Mouse (Mus musculus) spleen, adult 12 weeks (tissue): ENCODE data around the gene Rbfox3.

ENCODE experiments used
- DNase-seq: peaks from one replicate; pipeline ENCODE4 v3.0.0; 2022; ENCODE audit warnings: low spot score

Gene Rbfox3

DNA sequence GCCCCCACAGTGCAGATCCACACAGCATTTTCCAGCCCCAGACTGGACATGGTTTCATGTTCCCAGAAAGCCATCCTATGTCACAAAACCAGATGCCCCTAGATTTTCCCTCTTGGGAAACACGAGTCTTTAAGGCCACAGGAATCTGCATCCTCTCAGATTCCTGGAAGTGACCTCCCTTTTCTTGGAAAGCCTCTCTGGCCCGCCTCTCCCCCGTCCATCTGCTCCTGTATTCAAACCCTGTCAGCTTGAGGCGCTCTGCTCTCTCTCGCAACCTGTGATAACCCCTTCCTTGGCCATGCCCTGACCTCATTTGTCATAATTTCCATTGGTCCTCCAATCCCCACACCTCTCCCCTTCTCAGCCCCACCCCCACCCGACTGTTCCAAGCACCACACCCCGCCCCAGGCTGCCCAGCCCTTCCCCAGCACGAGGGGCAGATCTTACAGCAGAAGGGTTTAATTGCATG is 183.3 kb downstream of the Rbfox3 start:
- no peak for DNase-seq

DNA sequence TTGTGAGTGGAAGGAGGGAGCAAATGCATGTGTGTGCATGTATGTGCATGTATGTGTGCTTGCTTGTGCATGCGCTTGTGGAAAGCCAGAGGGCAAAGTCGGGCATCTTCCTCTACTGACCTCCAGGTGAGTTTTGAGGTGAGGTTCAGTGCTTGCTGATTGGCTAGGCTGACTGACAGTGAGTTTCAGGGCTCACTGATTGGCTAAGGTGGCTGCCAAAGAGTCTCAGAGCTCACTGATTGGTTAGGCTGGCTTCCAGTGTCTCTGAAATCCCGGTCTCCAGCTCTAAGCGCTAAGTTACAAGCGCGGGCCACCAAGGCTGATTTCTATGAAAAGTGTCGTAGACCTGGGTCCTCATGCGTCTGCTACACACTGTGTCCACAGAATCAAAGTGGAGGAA is 185.0 kb downstream of the Rbfox3 start:
- no peak for DNase-seq

DNA sequence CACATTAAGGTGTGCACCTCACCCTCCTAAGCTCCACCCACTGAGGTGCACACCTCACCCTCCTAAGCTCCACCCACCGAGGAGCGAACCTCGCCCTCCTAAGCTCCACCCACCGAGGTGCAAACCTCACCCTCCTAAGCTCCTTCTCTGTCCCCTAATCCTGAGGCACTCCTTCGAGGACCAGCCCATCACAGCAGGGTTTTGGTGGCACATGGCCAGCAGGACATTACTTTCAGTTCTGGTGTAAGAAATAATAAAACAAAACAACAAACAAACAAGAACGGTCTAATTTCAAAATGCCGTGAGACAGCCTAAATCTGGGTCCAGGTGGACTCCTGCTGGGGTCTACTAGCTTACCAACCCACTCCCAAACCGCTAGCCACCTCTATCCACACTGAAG is 187.0 kb downstream of the Rbfox3 start:
- DNase-seq: no peak

DNA sequence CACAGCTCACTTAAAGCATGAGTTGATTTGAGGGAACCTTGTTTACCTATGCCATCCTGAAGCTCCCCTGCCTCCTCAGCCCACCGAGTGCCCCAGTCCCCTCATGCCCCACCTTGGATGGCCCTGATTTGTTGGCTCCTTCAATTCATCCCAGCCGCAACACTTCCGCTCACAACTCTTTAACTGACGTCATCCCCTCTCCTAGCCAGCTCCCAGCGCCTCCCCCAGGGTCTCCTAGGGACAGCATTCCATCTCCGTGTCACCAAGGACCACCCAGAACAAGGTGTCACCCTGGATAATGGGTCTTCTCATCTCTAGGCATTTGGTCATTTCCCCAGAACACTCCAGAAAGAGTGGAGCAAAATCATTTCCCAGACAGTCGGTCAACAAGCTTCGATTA is 188.2 kb downstream of the Rbfox3 start:
- DNase-seq: no peak

DNA sequence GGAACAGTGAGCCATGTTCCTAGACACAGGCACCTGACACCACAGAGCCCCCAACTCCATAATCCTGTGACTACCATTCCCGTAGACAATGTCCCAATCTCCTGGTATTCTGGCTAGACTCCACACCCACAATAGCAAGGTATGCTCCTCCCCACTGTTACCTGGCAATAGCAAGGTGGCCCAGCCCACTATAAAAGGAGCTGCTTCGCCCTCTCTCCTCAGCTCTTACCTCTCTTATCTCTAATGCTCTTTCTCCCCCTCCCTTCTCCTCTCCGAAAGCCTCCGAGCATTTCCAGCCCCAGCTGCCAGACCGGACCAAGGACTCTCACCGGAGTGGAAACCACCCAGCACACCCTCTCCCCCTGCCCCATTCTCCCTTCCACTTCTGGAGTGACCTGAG is 189.5 kb downstream of the Rbfox3 start:
- no peak for DNase-seq

DNA sequence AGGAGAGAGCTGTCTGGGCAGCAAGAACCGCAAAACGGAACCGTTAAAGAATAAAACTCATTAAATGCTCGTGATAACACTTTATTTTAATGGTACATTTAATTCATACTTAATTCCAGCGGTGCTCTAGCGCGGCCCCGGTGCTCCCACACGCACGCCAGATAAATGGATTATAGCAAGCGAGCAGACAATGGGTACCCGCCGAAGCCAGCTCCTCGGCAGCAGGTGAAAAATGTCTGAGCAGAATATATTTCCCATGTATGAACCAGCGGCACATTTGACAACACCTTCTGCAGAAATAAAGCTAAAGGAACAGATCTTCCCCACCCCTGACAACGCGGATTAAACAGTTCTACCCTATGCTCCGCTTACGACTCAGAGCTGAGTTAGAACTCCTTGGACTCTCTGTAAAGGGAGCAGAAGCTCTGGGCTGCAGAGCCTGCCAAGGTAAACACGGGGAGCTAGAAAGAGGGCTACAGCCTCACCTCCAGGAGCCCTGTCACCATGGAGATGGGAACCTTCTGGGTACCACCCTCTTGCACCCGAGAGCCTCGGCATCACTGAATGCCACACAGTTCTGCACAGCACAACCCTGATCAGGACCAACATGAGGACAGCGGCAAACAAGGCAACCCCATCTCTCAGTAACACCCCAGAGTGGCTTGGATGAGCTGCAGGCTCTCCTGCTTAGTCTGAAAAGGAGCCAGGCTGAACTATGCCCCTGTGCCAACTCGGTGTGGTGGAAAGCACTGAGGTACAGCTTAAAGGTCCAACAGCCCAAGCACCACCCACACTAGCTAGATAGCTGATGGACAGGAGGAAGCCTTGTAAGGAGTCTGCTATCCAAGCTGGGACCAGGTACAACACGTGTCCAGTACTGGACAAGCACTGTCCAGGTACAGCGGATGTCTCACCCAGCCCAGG is 196.5 kb downstream of the Rbfox3 start:
- DNase-seq: no peak

DNA sequence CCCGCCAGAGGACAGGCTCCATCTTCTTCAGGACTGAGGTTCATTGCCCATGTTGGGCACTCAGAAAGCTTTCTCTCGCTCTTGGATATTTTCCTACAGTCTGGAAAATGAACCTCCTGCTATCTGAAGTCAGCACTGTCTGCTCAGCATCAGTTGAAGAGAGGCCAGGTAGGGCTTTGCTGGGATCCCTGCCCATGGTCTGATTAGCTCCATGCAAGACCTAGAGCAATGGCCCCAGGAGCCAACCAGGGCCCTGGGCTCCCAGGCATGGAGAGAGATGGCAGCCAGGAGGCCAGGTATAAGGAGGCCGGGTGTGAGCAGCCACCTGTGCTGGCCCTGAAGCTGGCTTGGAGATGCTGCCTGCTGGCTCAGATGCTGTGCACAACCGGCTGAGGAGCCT is 198.6 kb downstream of the Rbfox3 start:
- no peak for DNase-seq

DNA sequence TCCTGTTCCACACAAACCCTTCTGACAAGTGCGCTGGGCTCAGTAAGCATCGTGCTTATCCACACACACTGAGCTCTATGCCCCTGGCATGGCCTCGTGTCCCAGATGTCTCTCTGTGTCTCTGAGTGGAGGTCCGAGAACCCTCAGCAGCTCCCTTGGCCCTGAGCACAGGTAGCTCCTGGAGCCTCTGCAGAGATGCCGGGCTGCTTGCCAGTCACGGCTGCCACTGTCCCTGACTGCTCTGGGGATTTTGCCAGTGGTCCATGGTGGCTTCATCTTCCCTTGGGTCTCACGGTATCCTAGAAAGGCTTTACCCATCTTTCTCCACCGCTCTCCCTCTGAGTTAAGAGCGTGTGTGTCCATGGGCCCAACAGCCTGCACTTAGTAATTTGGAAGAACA is 199.3 kb downstream of the Rbfox3 start:
- DNase-seq: no peak

DNA sequence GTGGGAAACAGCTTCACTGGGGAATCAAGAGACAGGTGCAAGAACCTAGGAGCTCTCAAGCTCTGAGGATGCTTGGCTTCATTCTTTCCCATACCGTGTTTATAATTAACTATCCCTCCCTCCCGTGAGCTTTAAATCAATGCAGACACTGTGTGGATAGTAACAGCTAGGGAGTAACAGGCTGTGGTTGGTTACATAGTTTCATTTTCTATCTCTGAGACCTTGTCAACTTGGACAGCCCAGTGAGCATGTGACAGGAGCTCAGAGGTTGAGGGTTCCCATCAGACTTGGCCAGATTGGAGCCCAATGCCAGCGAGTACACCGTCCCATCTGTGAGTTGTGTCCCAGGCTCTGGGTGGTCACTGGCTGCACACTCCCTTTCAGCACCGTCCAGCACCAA is 201.4 kb downstream of the Rbfox3 start:
- DNase-seq: no peak

DNA sequence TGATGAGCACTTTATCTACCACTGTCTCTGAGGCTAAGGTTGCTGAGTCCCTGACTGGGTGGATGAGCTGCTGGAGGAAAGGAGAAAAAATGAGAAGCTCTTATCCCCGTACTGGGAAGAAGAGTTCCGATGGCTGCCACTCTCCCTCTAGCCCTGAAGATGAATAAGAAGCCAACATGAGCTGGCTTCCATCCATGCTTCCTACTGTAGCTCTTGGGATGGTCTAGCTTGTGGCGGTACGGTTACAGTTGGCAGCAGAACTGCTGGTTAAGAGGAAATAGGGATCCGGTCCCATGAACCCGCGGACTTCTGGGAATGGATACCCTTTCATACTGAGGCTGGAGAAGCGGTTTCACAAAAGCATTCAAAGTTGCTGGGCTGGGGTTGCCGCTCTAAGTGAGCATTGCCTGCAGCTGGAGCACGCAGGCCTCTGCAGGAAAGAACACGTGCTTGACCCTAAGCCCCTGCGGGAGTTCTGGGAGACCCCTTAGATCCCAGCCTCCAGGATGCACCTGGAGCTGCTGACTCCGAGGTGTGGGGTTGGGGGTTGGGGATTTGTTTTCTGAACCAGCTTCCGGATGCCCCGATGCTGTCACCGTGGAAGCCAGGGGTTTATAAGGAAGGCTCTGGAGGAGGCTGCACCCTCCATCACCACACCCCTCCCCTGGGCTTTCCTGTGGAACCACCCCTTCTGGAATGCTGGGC is 215.0 kb downstream of the Rbfox3 start:
- no peak for DNase-seq

DNA sequence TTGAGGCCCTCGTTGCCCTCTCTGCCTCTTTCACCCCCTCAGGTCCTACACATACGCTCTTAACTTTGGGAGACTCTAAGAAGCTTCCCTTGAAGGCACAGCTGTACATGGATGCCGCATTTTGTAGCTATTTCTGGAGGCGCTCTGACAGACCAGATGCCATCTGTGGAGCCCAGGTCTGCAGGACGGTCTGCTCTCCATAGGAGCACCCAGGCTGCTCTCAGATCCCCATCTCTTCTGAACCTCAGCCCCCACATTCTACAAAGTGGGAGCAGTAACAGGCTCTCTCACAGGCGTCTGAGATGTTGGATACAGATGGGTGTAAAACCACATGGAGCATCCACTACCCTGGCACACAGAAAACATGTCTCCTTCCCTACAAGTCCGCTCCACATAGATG is 218.1 kb downstream of the Rbfox3 start:
- DNase-seq: no peak

DNA sequence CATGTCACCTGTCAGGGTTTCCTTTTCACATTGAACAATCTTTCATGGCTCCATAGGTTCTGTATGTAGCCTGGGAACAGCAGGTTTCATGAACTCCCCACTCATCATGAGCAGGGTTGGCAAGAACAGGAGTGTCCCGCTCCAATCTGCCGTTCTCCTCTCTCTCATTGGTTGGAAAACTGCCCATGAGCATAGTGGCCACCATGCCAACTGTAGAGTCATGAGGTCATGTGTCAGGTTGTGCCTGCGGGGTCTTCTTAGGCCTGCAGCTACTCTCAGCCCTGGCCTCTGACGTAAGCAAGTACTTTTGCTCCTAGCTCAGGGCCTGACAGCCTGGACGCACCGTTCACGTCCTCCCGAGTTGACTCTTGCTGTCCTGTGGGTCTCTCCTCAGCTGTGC is 221.1 kb downstream of the Rbfox3 start:
- no peak for DNase-seq

DNA sequence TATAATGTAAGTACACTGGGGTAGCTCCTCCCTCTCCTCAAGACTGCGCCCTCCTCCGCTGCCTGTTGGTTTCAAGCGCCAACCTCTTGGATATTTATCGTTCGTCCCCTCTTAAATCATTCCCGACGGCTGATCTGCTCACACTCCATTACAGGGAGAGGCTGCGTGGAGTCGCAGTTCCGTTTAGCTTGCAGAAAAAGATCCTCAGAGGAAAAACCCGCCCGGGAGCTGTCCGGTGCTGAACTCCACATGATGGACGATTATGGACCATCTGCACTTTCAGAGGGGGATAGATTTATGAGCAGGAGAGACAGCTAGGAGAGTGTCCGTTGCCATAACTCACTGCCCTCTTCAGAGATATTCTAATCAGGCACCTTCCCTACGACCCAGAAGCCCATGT is 226.0 kb downstream of the Rbfox3 start:
- no peak for DNase-seq

DNA sequence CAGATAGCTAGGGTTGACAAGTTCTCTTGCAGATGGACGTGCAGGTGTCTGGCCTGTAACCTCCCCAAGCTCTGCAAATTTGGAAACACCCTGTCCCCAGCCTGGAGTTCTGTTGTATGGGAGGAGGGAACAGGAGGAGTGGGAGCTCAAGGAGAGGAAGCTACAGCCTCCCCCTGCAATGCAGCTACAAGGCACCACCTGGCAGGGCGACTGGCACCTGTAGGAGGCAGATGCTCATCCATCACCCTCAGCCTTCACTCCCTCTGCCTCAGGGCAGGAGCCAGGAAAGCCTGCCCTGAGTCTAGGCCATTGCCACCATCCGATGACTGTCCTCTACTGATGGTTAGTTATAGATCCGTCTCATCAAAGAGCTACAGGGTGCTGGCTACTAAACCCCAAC is 226.7 kb downstream of the Rbfox3 start:
- DNase-seq: no peak

DNA sequence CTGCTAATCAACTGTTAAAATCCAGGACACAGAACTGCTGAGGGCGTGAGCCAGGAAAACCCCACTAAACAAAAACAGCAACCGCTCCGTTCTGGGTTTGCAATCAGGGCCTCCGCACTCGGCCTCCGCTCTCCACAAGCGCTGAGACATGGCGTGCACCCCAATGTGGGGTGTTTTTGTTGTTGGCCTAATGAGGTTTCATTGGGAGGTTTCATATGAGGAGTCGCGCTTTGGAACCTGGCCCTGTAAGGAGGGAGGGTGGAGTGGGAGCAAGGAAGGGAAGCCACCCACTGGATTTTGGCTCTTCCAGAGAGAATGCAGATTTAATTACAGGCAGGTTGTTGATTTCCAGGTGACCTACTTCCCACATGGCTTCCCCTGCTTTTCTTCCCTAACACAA is 230.7 kb downstream of the Rbfox3 start:
- DNase-seq: no peak

DNA sequence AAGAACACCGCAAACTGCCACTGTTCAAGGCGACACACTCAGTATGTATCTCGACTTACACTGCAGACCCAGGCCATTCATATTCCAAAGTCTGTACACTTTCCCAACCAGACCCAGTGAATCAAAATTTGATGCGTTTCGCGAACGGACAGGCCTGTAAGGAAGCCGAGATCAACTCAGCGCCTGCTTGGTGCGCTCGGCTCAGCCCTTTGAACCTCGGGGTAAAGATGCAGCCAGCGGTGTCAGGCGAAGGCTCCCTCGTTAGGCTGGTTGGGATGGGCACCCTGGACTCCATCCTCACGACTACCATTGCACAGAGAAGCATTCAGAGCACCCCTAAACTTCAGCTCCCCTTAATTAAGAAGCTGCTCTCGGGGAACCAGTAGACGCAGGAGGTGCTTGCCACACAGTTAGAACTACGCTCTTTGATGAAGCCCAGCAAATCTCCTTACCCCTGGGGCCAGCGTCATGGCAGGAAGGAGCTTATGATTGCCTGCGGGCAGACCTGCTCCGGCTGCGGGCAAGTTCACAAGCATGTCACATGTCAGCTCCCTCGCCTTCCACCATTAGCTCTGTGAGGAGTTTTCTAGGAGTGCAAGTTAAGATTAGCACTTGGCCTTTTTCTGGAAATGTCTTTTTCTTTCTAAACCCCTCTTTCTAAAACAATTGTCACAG is 231.5 kb downstream of the Rbfox3 start:
- DNase-seq: no peak

DNA sequence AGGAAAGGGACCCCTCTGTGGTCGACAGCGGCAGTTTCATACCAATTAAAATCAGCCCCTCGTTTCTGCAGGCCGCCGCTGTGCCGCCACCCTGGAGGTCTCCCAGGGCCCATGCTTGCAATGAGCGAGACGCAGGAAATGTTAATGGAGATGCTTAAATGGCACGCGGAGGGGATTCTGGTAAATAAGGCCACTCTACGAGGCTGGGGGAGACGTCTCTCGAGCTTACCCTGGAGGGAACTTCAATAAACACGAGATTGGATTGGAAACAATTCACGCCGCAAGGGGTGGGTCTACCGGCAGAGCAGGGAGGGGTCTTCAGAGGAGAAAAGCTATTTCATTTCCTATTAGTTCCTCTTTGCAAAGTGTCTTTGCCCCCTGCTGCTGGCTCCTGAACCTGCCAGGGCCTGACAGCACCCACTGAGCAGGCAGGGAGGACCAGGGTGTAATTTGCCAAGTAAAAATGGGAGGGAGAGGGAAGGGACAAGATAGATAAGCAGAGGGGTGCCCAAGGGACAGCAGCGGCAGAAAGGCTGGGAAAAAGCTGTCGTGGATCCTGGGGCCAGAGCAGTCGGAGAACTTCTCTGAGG is 232.8 kb downstream of the Rbfox3 start:
- DNase-seq: no peak

DNA sequence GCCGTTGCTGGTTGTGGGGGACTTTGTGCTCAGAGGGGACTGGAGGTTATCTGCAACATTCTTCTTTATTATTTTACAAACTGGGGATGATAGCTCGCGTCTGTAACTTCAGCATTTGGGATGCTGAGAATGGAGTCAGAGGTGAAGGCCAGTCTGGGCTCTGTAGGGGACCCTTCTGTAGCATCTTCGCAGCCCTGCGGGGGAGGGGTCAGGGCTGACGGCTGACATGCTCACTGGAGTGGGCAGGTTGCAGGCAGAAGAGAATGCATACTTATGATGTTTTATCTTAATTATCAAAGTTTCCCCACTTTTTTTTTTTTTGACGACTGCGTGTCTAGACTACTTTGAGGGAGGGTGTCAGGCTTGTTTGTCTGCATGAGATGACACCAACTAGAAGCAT is 234.1 kb downstream of the Rbfox3 start:
- no peak for DNase-seq

DNA sequence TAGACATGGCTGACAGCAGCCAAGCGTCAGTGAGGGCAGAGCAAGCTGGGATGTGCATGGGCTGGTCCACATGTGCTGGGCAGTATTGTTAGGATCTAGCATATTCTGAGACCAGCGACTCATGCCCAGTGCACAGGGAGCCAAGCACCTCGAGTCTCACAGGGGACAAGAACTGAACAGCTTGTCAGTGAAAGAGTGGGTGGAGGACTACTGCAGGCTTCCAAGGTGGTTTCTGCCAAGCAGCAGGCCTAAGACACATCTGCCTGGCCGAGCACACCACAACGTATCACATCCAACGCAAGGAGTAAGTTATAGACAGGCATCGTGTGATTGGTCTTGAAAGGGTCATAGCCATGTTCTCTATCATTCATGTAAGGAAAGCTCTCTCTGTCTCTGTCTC is 235.0 kb downstream of the Rbfox3 start:
- no peak for DNase-seq

DNA sequence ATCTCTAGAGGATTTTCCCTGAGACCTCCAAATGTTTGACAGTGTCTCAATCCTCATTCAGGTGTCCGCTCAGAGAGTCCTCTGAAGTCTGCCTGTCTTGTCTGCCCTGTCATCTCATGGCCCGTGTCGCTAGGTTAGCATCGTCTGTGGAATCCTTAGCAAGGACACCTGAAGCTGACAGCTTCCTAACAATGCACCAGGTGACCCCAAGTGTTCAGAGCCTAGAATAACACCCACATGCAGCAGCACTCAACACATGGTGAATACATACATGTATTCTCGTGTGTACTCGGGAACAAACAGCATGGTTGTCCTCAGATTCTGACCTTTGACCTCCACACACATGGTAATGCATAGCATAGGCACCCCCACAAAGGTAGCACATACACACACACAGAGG is 239.4 kb downstream of the Rbfox3 start:
- DNase-seq: no peak

DNA sequence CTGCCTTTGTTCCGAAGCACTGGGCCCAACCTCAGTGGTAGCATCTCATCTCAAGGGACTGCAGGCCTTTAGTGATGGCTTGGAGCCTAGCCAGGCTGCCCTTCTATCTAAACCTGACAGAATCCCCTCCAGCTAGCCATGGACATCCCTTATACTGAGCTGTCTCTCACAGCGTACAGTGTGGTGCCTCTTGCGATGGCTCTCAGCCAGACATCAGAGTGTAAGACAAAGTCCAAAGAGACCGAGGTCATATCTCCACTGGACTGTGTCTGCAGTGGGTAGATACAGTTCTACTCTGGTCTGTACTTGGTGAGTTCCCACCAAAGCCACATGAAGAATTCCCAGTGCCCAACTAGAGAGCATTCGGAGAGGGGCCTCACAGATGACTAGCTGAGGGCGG is 240.2 kb downstream of the Rbfox3 start:
- DNase-seq: no peak

DNA sequence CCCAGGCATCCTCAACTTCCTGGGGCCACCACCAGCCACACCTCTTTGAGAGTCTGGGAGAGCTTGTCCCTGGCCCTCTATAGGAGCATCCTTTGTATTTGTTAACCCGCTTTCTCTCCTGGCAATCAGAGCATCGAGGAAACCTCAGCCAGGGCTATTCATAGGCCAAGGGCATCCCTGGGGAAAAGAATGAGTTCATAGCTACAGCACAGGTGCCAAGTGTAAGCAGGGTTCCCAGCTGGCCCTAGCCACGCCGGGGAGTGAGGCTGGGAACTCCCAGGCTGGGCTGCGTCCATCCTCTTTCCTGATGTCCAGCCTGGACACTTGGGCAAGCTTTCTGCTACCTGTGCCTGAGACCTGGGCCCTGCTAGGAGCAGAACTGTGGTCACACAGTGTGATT is 241.6 kb downstream of the Rbfox3 start:
- DNase-seq: no peak

DNA sequence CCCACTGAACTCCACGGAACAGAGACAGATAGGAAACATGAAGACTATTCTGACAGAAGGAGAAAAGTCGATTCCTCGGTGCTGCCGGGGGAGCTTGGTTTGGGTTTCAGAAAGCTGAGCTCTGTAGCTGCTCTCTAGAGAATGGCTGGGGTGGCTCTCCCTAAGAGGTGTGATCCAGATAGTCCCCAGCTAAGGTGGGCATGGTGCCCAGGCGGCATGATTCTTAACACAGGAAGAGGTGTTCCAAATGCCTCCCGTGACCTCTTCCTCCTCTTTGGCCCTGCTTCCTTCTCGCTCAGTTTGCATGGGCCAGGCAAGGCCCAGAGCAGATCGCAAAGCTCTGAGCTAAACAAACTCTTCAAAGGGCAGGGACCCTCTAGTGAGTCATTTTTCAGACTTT is 243.0 kb downstream of the Rbfox3 start:
- no peak for DNase-seq
